Mouse (Mus musculus) lung, postnatal 10 days (tissue): Measurements from ENCODE around the gene Polh.

ENCODE experiments used
- DNase-seq: peaks from one replicate; pipeline ENCODE4 v3.0.0; 2021

The Polh gene

DNA sequence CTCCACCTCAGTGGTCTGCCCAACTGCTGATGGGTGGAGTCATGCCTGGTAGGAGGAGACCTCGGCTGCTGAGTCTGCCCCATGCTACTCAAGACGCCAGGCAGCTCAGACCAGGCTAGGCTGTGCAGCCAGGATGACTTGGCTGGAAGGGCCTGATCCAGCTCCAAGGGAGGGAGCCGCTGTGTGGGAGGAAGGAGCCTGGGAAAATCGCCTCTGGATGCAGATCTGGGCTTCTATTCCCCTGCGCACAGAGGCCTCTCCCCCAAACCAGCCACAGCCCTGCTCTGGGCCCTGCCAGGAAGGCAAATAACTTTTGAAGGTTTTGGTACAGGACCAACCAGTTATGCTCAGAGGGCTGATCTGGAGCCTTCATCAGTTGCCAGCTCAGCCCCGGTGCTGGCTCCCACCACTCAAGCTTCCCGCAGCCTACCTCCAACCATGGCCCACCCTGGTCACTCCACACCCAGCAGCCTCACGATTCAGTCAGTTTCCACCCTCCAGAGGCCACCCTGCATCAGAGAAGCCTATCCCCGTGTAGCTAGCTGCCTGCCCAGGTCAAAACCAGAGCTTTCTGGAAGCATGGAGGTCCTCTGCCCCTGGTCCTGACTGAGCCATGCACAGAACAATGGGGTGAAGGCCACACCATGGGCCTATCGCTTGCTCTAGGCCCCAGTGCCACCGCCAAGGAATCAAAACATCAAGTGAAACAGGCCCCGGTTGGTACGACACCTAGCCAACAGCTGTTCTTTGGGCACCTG is 72.5 kb downstream of the Polh start:
- peak; percentile 80 for DNase-seq

DNA sequence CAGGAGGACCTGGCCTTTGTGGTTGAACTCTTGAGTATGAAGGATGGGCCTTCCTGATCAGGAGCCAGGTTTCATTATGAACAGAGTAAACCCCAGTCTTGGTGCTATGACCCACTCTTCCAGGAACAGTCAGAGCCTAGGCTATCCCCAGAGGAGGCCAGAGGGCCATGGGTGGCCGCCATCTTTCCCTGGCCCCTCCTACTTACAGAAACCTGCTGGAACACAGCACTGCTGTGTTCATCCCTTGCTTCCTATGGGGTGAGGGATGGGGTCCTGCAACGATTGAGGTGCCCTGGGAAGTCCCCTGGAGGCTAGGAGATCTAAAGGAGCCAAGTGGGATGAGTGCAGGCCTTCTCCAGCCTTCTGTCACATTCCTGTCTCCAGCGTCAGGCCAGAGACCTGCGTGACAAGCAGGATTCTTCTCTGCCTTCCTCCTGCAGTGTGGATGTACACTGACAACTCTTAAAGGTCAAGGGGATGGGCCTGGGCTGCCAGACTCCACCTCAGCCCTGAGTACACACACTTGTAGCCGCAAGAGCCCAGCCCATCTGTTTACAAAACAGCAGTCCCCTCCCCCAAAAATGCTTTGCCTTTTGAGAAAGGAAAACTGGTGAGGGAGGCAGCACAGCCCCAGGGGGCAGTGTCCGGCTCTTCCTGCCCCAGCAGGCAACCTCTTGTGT is 74.5 kb downstream of the Polh start:
- DNase-seq: peak; percentile 46

DNA sequence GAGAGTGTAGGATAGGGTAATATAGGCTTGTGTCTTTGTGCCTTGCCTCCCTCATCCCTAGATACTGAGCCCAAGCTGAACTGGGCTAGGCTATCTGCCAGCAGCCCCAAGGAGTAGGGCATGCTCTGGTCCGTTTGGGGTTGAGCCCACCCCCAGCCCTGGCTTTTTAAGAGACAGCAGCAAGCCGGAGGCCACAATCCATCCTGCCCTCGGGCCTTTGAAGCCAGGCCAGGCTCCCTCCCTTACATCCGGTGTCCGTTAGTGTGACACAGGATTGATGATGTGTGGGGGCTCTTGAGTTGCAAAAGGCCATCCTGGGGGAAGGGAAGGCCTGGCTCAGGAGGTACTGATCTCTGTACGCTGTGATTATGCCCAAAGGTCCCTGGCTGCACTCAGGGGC is 75.8 kb downstream of the Polh start:
- peak; percentile 92 for DNase-seq

DNA sequence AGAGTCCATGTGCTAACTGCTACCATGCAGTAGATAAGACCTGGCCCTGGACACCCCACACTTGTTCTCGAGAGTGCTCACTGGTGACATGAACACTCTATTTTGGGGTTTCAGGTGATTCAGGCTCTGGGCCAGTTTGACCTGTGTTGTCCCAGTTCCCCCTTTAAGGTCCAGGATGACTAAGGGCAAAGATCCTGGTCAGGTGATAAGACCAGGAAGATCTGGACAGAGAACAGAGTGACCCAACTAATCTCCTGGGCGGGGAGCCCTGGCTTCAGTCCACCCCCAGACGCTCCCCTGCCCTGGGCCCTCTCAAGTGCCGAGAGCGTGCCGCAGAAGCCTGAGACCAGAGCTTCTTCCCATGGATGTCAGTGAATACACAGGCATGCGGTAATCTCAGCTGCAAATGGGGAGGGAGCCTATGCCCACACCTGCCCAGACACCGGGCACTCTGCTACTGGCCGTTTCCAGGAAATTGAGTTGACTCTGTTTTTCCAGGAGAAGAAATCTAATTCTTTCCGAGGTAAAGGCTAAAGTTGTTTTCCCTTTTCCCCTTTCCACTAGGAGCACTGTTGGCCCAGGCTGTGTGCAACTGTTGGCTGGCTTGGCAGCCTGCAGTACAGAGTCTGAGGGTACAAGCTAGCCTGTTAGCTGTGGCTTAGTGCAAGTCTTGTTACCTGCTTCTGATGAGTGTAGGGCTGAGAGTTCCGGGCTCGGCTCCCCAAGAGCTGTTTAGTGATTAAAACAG is 78.3 kb downstream of the Polh start:
- no peak for DNase-seq

DNA sequence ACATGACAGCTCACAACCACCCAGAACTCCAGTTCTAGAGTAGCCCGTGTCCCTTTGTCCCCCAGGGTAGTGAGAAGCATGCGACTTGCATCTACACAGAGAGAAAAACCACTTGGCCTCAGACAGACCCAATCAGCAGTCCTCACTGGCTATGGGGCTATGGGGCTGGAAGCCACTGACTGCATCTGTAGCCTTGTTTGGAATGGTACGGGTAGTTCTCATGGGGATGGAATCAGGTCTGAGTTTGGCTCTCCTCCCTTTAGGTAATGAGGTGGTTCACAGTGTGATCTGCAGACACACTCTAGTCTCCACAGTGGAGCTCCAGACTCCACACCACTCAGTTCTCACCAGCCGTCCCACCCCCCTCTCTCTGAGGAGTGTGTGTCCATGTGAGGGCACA is 79.2 kb downstream of the Polh start:
- DNase-seq: no peak

DNA sequence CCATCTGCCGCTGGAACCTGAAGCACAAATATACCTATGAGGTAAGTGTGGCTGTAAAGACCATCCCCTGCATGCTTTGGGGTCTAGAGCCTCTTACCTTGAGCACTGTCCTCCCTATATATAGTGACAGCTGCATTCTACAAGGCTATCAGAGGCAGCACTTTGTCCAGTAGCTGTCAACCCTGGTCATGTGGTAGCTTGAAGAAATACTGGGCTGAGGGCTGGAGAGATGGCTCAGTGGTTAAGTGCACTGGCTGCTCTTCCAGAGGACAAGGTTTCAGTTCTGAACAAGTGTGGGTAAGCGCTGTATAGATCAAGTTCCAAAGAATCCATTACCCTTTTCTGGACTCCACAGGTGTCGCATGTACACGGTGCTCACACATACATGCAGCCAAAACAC is 79.7 kb downstream of the Polh start:
- no peak for DNase-seq
